Mouse (Mus musculus): ENCODE data around the gene B3gntl1.

DNA sequence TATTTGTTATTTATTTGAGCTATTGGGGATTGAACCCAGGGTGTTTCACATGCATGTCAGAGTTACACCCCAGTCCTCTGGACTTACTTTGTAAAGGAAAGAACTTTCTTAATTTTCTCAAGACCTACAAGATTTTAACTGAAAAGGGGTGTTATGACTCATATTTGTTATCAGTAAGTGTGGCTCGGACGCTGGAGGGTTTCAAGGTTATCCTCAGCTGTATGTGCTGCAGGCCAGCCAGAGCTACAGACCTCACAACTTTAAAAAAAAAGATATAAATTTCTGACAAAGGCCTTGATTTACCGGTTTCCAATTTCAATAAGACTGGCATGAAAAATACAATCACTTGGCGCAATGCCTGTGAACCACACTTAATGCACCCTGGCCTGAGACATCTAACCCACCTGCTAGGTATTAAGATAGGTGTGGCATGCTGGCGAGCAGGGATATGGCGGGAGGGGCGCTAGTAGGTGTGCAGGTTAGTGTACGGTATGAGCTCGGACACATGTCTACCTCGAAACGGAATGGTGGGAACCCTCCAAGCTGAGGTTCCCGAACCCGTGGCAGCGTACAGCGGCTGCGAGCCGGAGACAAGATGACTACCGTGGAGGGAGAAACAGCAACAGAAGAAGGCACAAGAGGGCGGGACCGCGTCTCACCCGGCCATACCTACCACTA, 502 bp downstream of the B3gntl1 start:
- TF ChIP-seq EP300 (optimal IDR thresholded peaks at IDR 0.05), result no peak
- TF ChIP-seq CTCF (IDR thresholded peaks at IDR 0.05; ENCODE audit: low read depth), result no peak
